Mouse (Mus musculus) myocyte (in vitro differentiated cells): ENCODE measurements around the gene Arhgap22.

Experiments used
- CEBPB ChIP-seq: IDR thresholded peaks from 2 replicates; pipeline ENCODE4 v1.6.1; 2011; ENCODE audit warnings: mild to moderate bottlenecking, moderate library complexity; ENCODE audit not compliant: poor library complexity, insufficient read depth, severe bottlenecking
- MAX ChIP-seq: IDR thresholded peaks from one replicate; pipeline ENCODE4 v1.6.1; 2011; ENCODE audit warnings: low read depth, mild to moderate bottlenecking, control low read depth
- MYOD1 ChIP-seq, 3 experiments: IDR thresholded peaks; one replicate each; pipeline ENCODE4 v1.6.1; 2011; ENCODE audit warnings: control low read depth in 2 of 3, low read depth in 2 of 3, mild to moderate bottlenecking in 2 of 3, moderate library complexity in 1 of 3; ENCODE audit not compliant: insufficient read length in 2 of 3, control insufficient read depth in 1 of 3
- POLR2A ChIP-seq: IDR thresholded peaks from one replicate; pipeline ENCODE4 v1.6.1; 2011; ENCODE audit warnings: low read depth, mild to moderate bottlenecking, control low read depth, moderate library complexity; ENCODE audit not compliant: insufficient read length
- TCF12 ChIP-seq: IDR thresholded peaks from one replicate; pipeline ENCODE4 v1.6.1; 2011; ENCODE audit warnings: mild to moderate bottlenecking, control low read depth; ENCODE audit not compliant: poor library complexity, insufficient read depth, severe bottlenecking
- USF1 ChIP-seq: IDR thresholded peaks from one replicate; pipeline ENCODE4 v1.6.1; 2011; ENCODE audit warnings: low read depth, mild to moderate bottlenecking, control low read depth, moderate library complexity

GRCm38 (mm10) chr14:33312309-33312708 is 98.5 kb downstream of the Arhgap22 start:
- TF ChIP-seq CEBPB (no peak), MAX (no peak), TCF12 (no peak), POLR2A (no peak), USF1 (no peak), MYOD1 (IDR thresholded peaks at IDR 0.05; ENCODE audit: control insufficient read depth in 1 of 3, insufficient read length in 2 of 3, low read depth in 2 of 3) (no peak)
